Mouse (Mus musculus) kidney, embryonic 14.5 days (tissue): ENCODE results near the gene Gzmm. TPM values are rescaled to one million over a fixed set of nuclear protein-coding genes. Genes with fewer than 3 reads are reported as not detected.

Source experiments
- ATAC-seq: fragments of 200-750 bp; cut with Nextera tagmentation; 2 replicates; pipeline ENCODE4 v1.8.0; 2017; ENCODE audit warnings: moderate number of reproducible peaks, mild to moderate bottlenecking, moderate TSS enrichment, moderate library complexity; ENCODE audit not compliant: low FRiP score, low TSS enrichment
- H3K27ac ChIP-seq: fragments of 300-500 bp; sonication (generic); 2 replicates; pipeline ENCODE4 v1.5.1; 2014; ENCODE audit warnings: low read depth, mild to moderate bottlenecking, low read length, moderate library complexity, mixed read lengths
- H3K27me3 ChIP-seq: fragments of 300-500 bp; sonication (generic); 2 replicates; pipeline ENCODE4 v1.6.1; 2014; ENCODE audit warnings: mild to moderate bottlenecking, low read length; ENCODE audit not compliant: control insufficient read depth, insufficient read depth
- H3K36me3 ChIP-seq: fragments of 300-500 bp; sonication (generic); 2 replicates; pipeline ENCODE4 v1.6.1; 2014; ENCODE audit warnings: low read length, mixed read lengths; ENCODE audit not compliant: control insufficient read depth, insufficient read depth
- H3K4me1 ChIP-seq: fragments of 300-500 bp; sonication (generic); 2 replicates; pipeline ENCODE4 v1.6.1; 2014; ENCODE audit warnings: low read length, mixed read lengths; ENCODE audit not compliant: control insufficient read depth, insufficient read depth
- H3K4me2 ChIP-seq: fragments of 300-500 bp; sonication (generic); replicated peaks from 2 replicates; pipeline ENCODE4 v1.6.1; 2014; ENCODE audit warnings: low read depth, mild to moderate bottlenecking, low read length
- H3K4me3 ChIP-seq: fragments of 300-500 bp; sonication (generic); 2 replicates; pipeline ENCODE4 v1.5.1; 2014; ENCODE audit warnings: mild to moderate bottlenecking, low read length
- H3K9ac ChIP-seq: fragments of 300-500 bp; sonication (generic); 2 replicates; pipeline ENCODE4 v1.6.1; 2014; ENCODE audit warnings: low read depth, mild to moderate bottlenecking, low read length, moderate library complexity
- H3K9me3 ChIP-seq: fragments of 300-500 bp; sonication (generic); 2 replicates; pipeline ENCODE4 v1.6.1; 2016; ENCODE audit warnings: low read length; ENCODE audit not compliant: control insufficient read depth
- WGBS: fragments of 180-500 bp; shearing (Covaris S2); extraction: QIAGEN DNeasy Blood & Tissue Kit; methylation state at CpG from one replicate; pipeline ENCODE4 v1.1.7; 2014; 5-methylcytosine and 5-hydroxymethylcytosine counted together
- polyA plus RNA-seq: library from polyadenylated mRNA; unstranded; fragments of >200 nt; fragmentation: Nextera tagmentation; extraction: Ambion mirVana; gene quantifications from 2 replicates; pipeline ENCODE4 v1.2.1, GENCODE M21; 2014

Gzmm gene
- polyA plus RNA-seq, 1 experiment from 2014 or later = 0.61 TPM

- no peaks in the 10 kb centered on the region for H3K27me3 ChIP-seq
- WGBS = 95% methylated on average over 25 of the region's 25 CpGs
- H3K9me3 ChIP-seq = no peaks in the 10 kb centered on the region
- H3K4me2 ChIP-seq = no peak overlapping the region
- no peak for ATAC-seq
- no peak overlapping the region; the same call in 1 of the 2 replicates for H3K9ac ChIP-seq
- H3K4me1 ChIP-seq = peaks cover 24% of the 10 kb centered on the region
- H3K4me3 ChIP-seq = no peak overlapping the region
- H3K36me3 ChIP-seq = peaks cover 55% of the 10 kb centered on the region
- H3K27ac ChIP-seq = no peak overlapping the region
Measured at GRCm38 (mm10) chr10:79684770-79685600, 3.8 kb upstream of the Gzmm start.

- Histone ChIP-seq H3K4me2 (no peak overlapping the region), H3K9ac (no peak overlapping the region), H3K36me3 (peaks cover 55% of the 10 kb centered on the region), H3K4me1 (peaks cover 17% of the 10 kb centered on the region), H3K27me3 (no peaks in the 10 kb centered on the region), H3K4me3 (no peak overlapping the region), H3K9me3 (no peaks in the 10 kb centered on the region), H3K27ac (no peak overlapping the region)
- 87% methylated on average over 2 of the region's 2 CpGs for WGBS
- no peak for ATAC-seq
Measured at GRCm38 (mm10) chr10:79686219-79686618, 2.6 kb upstream of the Gzmm start.

DNA sequence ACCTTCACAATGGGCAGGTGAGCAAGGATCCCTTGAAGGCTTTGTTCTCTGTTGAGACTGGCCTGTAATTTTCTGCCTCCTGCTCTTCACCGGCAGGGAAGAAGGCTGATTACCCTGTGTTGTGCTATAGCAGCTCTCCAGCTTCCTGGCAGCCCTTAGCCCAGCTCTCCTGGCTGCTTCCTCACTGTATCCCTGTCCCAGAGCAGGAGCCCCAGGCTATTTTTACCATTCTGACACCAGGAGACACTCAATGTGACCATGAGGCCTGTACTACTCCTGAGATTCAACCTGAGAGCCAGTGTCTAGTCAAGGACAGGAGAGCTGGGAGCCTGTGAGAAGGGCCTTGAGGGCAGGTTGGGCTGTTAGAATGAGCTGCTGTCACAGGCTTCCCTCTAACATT lies 2.1 kb upstream of the Gzmm start:
- H3K9me3 ChIP-seq = no peaks in the 10 kb centered on the region; the same call in 1 of the 2 replicates
- peaks cover 55% of the 10 kb centered on the region for H3K36me3 ChIP-seq
- 94% methylated on average over 1 of the region's 1 CpGs for WGBS
- H3K9ac ChIP-seq = no peak overlapping the region
- peaks cover 16% of the 10 kb centered on the region for H3K4me1 ChIP-seq
- H3K4me3 ChIP-seq = no peak overlapping the region
- no peak for ATAC-seq
- no peak overlapping the region for H3K27ac ChIP-seq
- no peak overlapping the region for H3K4me2 ChIP-seq
- no peaks in the 10 kb centered on the region for H3K27me3 ChIP-seq

DNA sequence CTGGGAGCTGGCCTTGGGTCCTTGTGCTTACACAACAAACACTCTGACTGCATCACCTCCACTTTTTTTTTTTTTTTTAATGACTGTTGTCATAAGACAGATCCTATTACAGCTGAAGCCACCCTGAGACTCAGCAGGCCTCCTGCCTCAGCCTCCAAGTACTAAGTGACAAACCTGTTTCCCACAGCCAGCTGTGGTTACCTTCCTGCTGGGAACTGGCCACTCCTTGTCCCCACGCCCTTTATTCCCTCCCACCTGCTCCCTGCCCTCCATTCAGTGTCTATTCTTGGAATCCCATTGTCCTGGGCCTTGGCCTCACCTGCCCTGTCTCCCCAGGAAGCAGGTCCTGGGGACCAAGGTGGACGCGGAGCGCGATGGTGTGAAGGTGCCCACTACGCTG lies 1.3 kb upstream of the Gzmm start:
- H3K4me1 ChIP-seq = peaks cover 16% of the 10 kb centered on the region
- no peak overlapping the region for H3K4me3 ChIP-seq
- H3K36me3 ChIP-seq = peaks cover 55% of the 10 kb centered on the region
- H3K4me2 ChIP-seq = no peak overlapping the region
- no peaks in the 10 kb centered on the region for H3K27me3 ChIP-seq
- ATAC-seq = no peak
- peaks cover 2% of the 10 kb centered on the region; the same call in 1 of the 2 replicates for H3K9me3 ChIP-seq
- no peak overlapping the region for H3K9ac ChIP-seq
- no peak overlapping the region for H3K27ac ChIP-seq
- 95% methylated on average over 6 of the region's 6 CpGs for WGBS

DNA sequence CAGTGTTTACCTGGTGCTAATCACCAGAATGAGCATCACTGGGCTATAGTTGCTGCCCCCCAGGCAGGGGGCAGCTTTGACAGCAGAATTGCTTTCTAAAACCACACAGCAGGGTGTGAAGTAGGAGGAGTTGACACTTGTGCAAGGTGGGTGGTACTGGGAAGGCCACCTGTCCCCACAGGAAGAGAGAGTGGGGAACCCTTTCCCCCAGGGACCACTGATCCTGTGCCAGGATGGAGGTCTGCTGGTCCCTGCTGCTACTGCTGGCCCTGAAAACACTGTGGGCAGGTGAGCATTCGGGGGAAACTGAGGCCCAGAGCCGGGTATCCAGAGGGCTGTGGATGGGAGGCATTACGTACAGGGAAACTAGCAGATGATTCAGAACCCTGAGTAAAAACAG lies 358 bp downstream of the Gzmm start:
- H3K4me1 ChIP-seq = peaks cover 3% of the 10 kb centered on the region
- 86% methylated on average over 3 of the region's 3 CpGs for WGBS
- no peak overlapping the region for H3K4me3 ChIP-seq
- H3K9me3 ChIP-seq = peaks cover 2% of the 10 kb centered on the region; the same call in 1 of the 2 replicates
- H3K27ac ChIP-seq = no peak overlapping the region
- no peak for ATAC-seq
- peaks cover 52% of the 10 kb centered on the region for H3K36me3 ChIP-seq
- H3K27me3 ChIP-seq = no peaks in the 10 kb centered on the region
- no peak overlapping the region for H3K4me2 ChIP-seq
- no peak overlapping the region for H3K9ac ChIP-seq

DNA sequence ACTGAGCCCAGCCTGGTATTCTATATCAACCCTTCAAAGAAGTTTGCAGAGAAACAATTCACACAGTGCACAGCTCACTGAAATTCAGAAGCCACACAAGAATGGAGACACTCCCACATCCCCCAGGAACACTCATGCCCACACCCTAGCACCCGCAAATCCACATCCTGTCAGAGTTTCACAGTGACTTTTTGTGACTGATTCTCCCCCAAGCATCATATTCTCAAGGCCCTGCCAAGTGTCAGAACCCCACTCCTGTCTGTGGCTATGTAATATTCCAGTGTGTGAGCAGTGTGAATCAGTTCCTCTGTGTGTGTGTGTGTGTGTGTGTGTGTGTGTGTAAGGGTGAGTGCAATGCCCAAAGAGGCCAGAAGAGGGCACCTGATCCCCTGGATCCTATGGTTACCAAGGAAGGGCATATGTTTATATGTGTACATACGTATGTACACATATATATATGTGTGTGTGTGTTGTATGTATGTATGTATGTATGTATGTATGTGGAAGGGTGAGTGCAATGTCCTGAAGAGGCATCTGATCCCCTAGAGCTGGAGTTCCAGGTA lies 3.2 kb downstream of the Gzmm start:
- WGBS = 94% methylated on average over 2 of the region's 2 CpGs
- peaks cover 8% of the 10 kb centered on the region for H3K4me1 ChIP-seq
- H3K36me3 ChIP-seq = peaks cover 23% of the 10 kb centered on the region
- peaks cover 2% of the 10 kb centered on the region; the same call in 1 of the 2 replicates for H3K9me3 ChIP-seq
- no peak overlapping the region for H3K4me2 ChIP-seq
- ATAC-seq = no peak
- no peak overlapping the region for H3K4me3 ChIP-seq
- H3K9ac ChIP-seq = no peak overlapping the region
- H3K27me3 ChIP-seq = no peaks in the 10 kb centered on the region
- H3K27ac ChIP-seq = no peak overlapping the region

GRCm38 (mm10) chr10:79693580-79694378 lies 5.0 kb downstream of the Gzmm start:
- no peak for ATAC-seq
- H3K27me3 ChIP-seq = no peaks in the 10 kb centered on the region
- H3K9ac ChIP-seq = no peak overlapping the region
- peaks cover 6% of the 10 kb centered on the region for H3K36me3 ChIP-seq
- no peak overlapping the region for H3K27ac ChIP-seq
- peaks cover 2% of the 10 kb centered on the region; the same call in 1 of the 2 replicates for H3K9me3 ChIP-seq
- H3K4me1 ChIP-seq = peaks cover 8% of the 10 kb centered on the region
- 72% methylated on average over 12 of the region's 12 CpGs for WGBS
- H3K4me3 ChIP-seq = no peak overlapping the region
- H3K4me2 ChIP-seq = no peak overlapping the region

DNA sequence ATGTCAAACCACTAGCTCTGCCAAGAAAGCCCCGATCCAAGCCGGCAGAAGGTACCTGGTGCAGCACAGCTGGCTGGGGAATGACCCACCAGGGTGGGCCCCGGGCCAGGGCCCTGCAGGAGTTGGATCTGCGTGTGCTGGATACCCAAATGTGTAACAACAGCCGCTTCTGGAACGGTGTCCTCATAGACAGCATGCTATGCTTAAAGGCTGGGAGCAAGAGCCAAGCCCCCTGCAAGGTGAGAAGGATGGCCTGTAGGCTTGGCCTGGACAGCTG lies 5.5 kb downstream of the Gzmm start:
- Histone ChIP-seq H3K36me3 (peaks cover under 1% of the 10 kb centered on the region), H3K9ac (no peak overlapping the region), H3K9me3 (peaks cover 2% of the 10 kb centered on the region; the same call in 1 of the 2 replicates), H3K4me2 (no peak overlapping the region), H3K27me3 (no peaks in the 10 kb centered on the region), H3K4me1 (peaks cover 8% of the 10 kb centered on the region), H3K27ac (no peak overlapping the region), H3K4me3 (no peak overlapping the region)
- WGBS = 84% methylated on average over 6 of the region's 6 CpGs
- ATAC-seq = no peak
